Mouse (Mus musculus) brain, embryonic 14.5 days (tissue): ENCODE measurements around the gene Trpm3. TPM values are rescaled to one million over a fixed set of nuclear protein-coding genes. Genes with fewer than 3 reads are reported as not detected.

Experiments used
- DNase-seq: peaks from one replicate; pipeline ENCODE4 v3.0.0-alpha.2; 2011; ENCODE audit warnings: low read depth
- CTCF ChIP-seq: fragments of 200-500 bp; IDR thresholded peaks from 2 replicates; pipeline ENCODE4 v1.5.1; 2012; ENCODE audit warnings: inconsistent platforms, mild to moderate bottlenecking, moderate library complexity, borderline replicate concordance; ENCODE audit not compliant: insufficient read depth, insufficient read length; ENCODE audit errors: extremely low read depth
- POLR2A ChIP-seq: fragments of 200-500 bp; IDR thresholded peaks from 2 replicates; pipeline ENCODE4 v1.6.1; 2012; ENCODE audit warnings: mild to moderate bottlenecking, inconsistent platforms, borderline replicate concordance; ENCODE audit not compliant: poor library complexity, insufficient read depth, insufficient read length, severe bottlenecking; ENCODE audit errors: extremely low read depth
- polyA plus RNA-seq: library from polyadenylated mRNA; depleted of rRNA; stranded (reverse); fragments of >200 nt; gene quantifications from 2 replicates; pipeline ENCODE4 v1.2.3, GENCODE M21; 2012

Gene Trpm3
- polyA plus RNA-seq, 1 experiment, result 27.7 TPM

DNA sequence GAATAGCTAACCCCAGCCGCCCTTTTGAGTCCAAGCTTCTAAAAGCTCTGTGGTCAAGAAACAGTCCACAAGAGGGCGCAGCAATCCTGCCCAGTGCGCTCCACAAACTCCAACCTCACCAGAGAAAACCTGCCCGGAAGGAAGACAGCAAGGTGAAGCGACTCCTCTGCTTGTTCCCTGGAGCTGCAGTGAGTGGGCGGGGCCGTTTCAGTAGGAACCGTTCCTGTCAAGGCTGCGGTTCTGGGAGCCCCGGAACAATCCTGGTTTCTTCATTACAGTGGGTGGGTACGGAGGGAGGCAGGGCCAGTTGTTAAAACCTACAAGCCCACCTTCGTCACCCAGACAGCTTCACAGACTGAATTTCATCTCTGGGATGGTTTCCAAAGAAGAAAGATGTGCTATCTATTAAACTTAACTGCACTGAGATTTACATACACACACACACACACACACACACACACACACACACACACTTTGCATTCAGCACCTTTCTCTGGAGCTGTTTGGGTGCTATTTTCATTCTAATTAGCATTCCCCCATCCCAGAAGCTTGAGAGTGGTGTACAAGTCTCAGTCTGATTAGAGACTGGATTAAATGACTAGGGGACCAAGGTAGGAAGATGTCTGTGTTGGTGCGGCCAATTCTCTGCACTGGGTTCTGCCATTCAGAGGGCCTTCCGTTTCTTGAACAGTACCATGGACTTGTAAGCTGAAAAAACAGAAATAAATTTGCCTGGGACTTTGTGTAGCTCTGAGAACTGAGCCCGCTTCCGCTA lies 777.2 kb downstream of the Trpm3 start:
- DNase-seq, result peak; percentile 94
- TF ChIP-seq CTCF (peak; percentile 91), POLR2A (no peak)

DNA sequence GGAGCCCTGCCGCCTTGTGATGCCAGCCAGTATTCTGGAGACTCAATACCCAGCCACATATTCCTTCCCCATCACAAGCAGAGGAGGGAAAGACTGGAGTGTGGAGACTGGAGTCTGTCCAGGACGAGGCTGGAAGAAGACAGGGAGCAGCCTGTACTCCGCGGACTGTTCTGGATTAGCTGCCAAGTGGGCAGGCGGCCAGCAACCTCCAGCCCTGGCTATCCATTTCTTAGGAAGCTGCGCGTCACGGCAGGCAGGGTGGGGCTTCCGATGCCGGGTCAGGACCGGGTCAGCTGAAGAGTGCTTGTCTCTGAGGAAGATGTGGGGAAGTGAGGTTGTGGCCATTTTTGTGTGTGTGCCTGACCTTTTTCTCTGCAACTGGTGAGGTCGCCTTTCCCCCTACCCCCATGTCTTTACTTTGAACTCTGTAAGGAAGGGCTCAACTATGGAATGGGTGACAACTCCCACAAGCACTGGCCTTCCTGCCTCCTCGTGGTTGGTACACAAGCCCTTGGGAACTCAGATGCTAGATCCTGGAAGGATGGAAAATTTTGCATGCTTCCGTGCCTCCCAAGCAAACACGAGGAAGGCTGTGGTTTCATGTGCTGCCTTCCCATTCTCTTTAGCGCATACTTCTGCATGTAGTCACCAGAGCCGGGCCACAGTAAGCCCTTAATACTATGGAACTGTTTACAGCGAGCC lies 777.9 kb downstream of the Trpm3 start:
- no peak for TF ChIP-seq CTCF
- no peak for TF ChIP-seq POLR2A
- DNase-seq, result peak; percentile 93

DNA sequence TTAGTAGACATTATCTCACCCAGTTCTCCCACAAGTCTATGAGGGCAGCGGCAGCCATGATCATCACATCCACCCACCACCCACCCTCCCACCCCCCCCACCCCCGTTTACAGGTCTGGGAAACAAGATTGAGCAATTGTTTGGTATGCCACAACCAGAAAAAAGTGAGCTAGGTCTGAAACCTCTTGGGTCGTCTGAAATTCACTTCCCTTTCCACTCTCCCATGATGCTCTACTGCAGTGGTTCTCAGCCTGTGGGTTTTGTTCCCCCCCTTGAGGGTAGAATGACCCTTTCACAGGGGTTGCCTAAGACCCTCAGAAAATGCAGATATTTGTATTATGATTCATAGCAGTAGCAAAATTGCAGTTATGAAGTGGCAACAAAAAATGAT lies 778.5 kb downstream of the Trpm3 start:
- no peak for DNase-seq
- no peak for TF ChIP-seq CTCF

DNA sequence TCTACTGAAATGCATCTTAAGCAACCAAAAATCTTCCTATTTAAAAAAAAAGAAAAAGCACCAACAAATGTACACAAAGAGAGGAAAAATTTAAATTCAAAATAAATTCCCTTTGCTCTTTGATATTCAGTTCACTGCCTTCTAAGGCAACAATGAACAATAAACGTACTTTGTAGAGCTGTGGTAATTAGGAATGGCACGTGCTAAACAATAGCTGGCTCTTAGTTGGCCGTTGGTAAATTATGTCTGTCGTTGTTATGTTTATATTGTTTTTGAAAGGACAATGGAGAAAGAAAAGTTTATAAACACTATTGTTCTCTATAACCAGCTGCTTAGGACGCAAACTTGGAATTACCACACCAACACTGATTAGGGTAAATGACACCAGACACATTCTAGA lies 782.1 kb downstream of the Trpm3 start:
- TF ChIP-seq POLR2A (no peak), CTCF (no peak)
- no peak for DNase-seq

DNA sequence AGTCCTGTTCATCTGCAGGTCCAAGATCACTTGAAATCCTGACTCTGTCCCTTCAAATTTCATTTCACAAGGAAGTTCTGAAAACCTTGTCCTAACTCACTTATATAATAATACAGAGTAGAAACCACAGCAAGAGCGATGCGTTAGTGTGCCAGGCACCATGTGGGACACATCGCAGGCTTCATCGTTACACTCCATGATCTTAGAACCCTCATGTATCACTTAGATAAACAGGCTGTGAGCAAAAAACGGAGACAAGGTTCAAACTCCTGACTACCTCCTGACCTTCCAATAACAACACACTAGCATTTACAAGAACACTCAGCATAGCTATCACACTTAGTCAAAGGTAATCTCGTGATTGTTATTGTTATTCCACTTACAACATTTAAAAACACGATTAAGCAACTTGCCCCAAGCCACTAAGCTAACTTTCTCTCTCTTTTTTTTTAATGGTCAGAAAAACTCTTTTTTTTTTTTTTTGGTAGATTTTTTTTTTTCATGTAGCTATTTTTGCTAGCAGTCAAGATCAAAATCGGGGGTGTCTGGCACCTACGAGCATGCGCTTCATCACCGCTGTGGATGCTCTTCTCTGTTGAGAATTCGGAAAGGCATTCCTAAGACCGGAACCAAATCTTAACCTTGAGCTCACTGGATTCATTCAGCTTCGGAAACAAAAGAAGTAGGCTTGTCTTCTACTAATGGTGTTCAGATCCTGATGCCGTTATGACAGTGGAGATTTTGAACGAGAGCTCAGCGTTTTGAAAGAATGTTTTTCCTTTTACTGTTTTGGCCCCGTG lies 784.2 kb downstream of the Trpm3 start:
- TF ChIP-seq CTCF, result no peak
- no peak for TF ChIP-seq POLR2A
- DNase-seq, result no peak

DNA sequence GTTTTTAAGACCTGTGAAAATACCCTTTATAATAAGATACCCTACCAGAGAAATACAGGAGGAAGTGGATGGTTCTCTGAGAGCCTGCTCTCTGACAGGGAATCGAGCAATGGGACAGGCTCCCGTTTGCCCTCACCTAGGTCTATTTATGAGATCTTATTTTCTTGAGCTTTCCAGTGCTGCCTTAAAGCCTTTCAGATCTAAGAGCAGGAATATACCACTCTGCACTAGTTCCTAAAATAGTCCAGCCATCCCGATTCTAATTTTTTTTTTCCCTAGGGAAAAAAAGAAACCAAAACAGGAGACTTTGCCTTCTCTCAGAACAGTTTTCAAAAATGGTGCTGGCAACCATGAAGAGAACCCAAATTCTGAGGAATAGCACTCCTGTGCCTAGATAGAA lies 786.4 kb downstream of the Trpm3 start:
- no peak for DNase-seq
- TF ChIP-seq POLR2A, result no peak
- TF ChIP-seq CTCF, result no peak

DNA sequence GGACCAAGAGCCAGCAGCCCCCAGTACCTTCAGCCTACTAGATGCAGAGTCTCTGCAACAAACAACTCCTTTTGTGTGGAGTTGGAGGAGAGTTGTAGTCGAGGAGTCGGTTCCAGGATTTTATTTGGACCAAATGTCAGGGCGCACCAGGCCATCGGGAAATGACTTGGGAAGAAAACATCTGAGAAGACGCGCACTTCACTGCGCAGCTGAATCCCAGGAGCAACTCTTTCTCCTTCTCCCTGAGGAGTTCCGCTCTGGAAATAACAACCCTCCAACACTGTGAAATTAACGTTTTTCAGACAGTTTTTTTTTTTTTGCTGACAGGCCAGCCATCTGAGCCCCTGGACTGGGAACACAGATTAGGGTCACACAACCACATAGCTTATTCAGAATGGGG lies 787.9 kb downstream of the Trpm3 start:
- DNase-seq, result no peak
- TF ChIP-seq CTCF (no peak), POLR2A (no peak)

DNA sequence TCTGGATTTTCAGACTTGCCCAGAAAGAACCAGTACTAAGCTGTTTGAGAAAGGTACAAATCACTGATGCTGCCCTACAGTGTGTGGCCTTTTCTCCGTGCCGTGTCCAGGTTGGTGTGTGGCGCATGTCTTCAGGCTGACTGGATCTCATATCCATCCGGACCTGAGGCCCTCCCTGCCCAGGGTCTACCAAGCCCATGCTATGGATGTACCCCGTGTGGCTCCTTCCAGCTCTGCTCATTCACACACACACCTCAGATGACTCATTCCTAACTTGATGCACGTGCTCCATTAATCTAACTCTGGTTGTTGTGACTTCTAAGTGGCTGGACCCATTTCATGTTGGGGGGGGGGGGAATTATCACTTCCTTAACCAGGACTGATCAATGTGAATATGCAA lies 789.5 kb downstream of the Trpm3 start:
- no peak for TF ChIP-seq POLR2A
- TF ChIP-seq CTCF, result no peak
- no peak for DNase-seq

DNA sequence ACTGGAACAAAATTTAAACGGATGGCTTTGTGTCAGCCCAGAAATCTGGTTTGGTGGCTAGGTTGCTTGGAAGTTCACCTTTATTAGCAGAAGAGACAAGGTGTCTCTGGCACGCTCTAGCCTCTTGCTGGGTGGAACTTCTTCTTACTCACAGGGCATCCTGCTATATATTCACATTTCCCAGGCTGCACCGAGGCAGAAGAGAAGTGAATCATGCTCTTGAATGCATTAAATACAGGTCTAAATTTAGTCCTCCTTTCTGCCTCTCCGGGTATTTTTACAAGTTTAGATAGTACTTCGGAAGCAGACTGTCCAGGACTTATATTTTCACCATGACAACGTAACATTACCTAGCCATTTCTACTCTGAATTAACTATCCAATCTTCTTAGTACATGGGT lies 790.9 kb downstream of the Trpm3 start:
- TF ChIP-seq CTCF (no peak), POLR2A (no peak)
- no peak for DNase-seq

DNA sequence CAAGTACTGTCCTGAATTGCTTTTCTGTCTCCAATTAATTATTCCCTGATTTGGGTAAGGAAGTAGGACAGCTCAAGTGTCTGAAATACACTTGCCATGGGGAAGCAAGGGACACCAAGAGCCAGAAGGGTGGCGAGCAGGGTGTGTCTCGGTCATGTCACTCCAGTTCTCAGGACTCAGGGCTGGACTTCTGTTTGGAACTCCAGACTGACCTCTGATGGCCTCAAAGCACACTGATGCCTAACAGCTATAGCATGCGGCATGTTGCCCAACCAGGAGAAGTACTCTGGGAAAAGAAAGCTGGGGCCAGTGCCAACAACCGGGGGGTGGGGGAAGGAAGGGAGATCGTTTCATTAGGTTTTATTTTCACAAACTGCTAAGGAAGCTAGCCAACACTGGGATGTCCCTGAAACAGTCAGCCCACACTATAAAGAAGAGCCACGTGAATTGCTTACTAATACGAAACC lies 791.6 kb downstream of the Trpm3 start:
- TF ChIP-seq CTCF (no peak), POLR2A (no peak)
- DNase-seq, result peak; percentile 77

DNA sequence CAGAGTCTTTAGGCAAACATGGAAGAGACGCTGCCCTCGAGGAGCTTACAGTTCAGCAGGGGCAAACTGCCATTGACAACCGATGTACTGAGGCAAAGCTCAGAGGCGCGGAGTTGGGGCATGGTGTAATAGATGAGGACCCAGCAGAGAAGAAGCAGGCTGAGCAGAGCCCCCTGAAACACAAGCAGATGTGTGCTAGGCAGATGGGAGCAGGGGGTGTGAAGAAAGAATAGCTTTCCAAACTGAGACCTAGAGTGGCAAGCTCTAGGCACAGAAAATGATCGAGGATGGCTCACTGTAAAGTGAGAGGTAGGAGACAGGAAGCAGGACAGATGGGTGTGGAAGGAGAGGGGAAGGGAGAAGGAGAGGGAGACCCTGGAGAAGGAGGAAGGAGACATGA lies 792.2 kb downstream of the Trpm3 start:
- no peak for TF ChIP-seq POLR2A
- TF ChIP-seq CTCF, result no peak
- peak; percentile 9 for DNase-seq

DNA sequence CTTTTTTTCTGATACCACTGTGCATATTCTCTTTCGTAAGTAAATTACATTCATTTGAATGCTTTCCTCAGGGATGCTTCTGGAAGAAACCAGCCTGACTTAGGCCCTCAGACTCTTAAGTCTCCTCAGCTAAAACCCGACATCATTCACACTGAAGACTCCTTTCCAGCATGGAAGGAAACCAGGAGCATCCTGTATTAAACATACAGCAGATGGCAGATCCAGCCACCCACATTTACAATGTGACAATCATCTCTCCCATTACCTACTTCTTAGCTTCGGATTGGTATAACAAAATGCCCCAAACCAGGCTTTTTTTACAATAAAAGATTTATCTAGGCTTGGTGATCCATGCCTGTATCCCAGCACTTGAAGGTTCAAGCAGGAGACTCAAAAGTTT lies 796.2 kb downstream of the Trpm3 start:
- TF ChIP-seq CTCF, result no peak
- TF ChIP-seq POLR2A, result no peak
- no peak for DNase-seq
